Mouse (Mus musculus) gastrocnemius, adult 2 months (tissue): ENCODE data around the gene Rasef. TPM values are rescaled to one million over a fixed set of nuclear protein-coding genes. Genes with fewer than 3 reads are reported as not detected.
"Not testable (repeated sequence)": the region's sequence is repeated elsewhere in the genome, so short reads cannot be mapped to it uniquely, and the experiment has no call there.

Source experiments
- DNase-seq: peaks from one replicate; pipeline ENCODE4 v3.0.0; 2022
- H3K27ac ChIP-seq: fragments of 200-600 bp; 2 replicates; pipeline ENCODE4 v1.8.1; 2022; ENCODE audit warnings: mild to moderate bottlenecking
- H3K4me3 ChIP-seq: fragments of 200-600 bp; 2 replicates; pipeline ENCODE4 v1.8.1; 2022; ENCODE audit warnings: mild to moderate bottlenecking, moderate library complexity
- CTCF ChIP-seq: fragments of 200-600 bp; IDR thresholded peaks from 2 replicates; pipeline ENCODE4 v1.8.1; 2022; ENCODE audit warnings: antibody characterized with exemption, mild to moderate bottlenecking, moderate library complexity
- intact Hi-C: fragments of 180-260 bp; cut with DNase I; formaldehyde crosslinking; loops from one replicate; pipeline ENCODE4 v1.15.1; 2025
- total RNA-seq, 2 experiments: library from RNA; stranded (reverse); gene quantifications; 2 replicates each; pipeline ENCODE4 v1.2.3; 2021

Gene Rasef
- total RNA-seq, 2 experiments from 2014 or later, result not detected

- no peak for DNase-seq
- Histone ChIP-seq H3K4me3 (no peak overlapping the region), H3K27ac (no peak overlapping the region)
- intact Hi-C loops, result no loop called here
- no peak for TF ChIP-seq CTCF
These were observed 42.6 kb downstream of the Rasef start for GRCm38 (mm10) chr4:73748219-73748618.

DNA sequence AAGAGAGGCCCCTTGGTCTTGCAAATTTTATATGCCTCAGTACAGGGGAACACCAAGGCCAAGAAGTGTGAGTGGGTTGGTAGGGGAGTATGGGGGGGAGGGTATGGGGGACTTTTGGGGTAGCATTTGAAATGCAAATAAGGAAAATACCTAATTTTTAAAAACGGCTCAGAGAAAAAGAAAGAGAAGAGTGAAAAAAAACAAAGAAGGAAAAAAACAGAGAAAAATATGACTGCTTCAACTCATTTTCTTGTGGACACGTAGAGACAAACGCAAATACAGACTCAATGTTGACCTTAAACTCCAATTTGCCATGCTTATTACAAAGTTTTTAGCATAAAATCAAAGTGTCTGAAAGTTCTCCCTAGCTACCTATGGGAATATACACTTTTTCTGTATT lies 51.4 kb downstream of the Rasef start:
- intact Hi-C loops, result no loop called here
- DNase-seq, result no peak
- Histone ChIP-seq H3K4me3 (no peak overlapping the region), H3K27ac (no peak overlapping the region)
- no peak for TF ChIP-seq CTCF

- DNase-seq, result no peak
- H3K27ac ChIP-seq, result no peak overlapping the region
- TF ChIP-seq CTCF, result no peak
- intact Hi-C loops, result no loop called here
- H3K4me3 ChIP-seq, result no peak overlapping the region
These were observed 71.0 kb downstream of the Rasef start for GRCm38 (mm10) chr4:73719819-73720218.

GRCm38 (mm10) chr4:73718761-73719160 lies 72.0 kb downstream of the Rasef start:
- no peak for TF ChIP-seq CTCF
- no peak overlapping the region for H3K4me3 ChIP-seq
- DNase-seq, result no peak
- intact Hi-C loops, result no loop called here
- no peak overlapping the region for H3K27ac ChIP-seq

DNA sequence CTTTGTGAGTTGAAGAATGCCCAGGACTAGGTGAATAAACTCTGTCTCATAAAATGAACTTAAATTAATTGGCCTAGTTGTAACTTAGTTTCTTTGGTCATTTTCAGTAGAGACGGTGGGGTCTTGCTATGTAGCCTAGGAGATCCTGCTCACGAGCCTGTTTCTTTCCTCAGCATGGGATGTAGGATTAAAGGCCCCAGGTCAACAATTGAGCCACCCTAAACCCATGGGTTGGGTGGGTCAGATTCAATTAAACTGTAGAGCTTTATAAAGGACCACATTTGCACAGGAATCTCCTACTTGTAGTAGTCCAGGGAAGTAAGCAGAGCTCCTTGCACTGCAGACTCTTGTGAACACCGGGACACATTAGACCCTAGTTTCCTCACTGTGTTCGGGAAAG lies 107.6 kb downstream of the Rasef start, which contains the start of gene Gm428:
Gene Gm428 (plus strand): TSS at position 301 of the 400 bp plus-strand sequence.
- H3K4me3 ChIP-seq, H3K27ac ChIP-seq, DNase-seq, intact Hi-C loops: not testable (repeated sequence)

DNA sequence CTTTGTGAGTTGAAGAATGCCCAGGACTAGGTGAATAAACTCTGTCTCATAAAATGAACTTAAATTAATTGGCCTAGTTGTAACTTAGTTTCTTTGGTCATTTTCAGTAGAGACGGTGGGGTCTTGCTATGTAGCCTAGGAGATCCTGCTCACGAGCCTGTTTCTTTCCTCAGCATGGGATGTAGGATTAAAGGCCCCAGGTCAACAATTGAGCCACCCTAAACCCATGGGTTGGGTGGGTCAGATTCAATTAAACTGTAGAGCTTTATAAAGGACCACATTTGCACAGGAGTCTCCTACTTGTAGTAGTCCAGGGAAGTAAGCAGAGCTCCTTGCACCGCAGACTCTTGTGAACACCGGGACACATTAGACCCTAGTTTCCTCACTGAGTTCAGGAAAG lies 122.7 kb downstream of the Rasef start, which contains the start of gene Gm11239:
Gene Gm11239 (plus strand): TSS at position 301 of the 400 bp plus-strand sequence.
- H3K4me3 ChIP-seq, intact Hi-C loops, DNase-seq, H3K27ac ChIP-seq: not testable (repeated sequence)

Other genes with a start within 250 kb of the Rasef start
- not detected for gene Gm11238, start 183.1 kb downstream of the Rasef start, total RNA-seq
- not detected for gene Gm11237, start 168.0 kb downstream of the Rasef start, total RNA-seq
- not detected for gene Gm11236, start 152.9 kb downstream of the Rasef start, total RNA-seq
- not detected for gene Gm11239, start 122.6 kb downstream of the Rasef start, total RNA-seq
- gene Gm428, start 107.5 kb downstream of the Rasef start, total RNA-seq, result not detected
- gene Gm11758, start 85.3 kb upstream of the Rasef start, total RNA-seq, result not detected
- gene Gm11757, start 100.1 kb upstream of the Rasef start, total RNA-seq, result under 1 TPM in 1 of 2 experiments, not detected in 1; 0.20 TPM
- under 1 TPM in 1 of 2 experiments, not detected in 1; 0.20 TPM for gene Gm13871, start 115.0 kb upstream of the Rasef start, total RNA-seq
- gene Gm11756, start 129.8 kb upstream of the Rasef start, total RNA-seq, result 1 to 10 TPM in 1 of 2 experiments, not detected in 1; 1.3 TPM
- gene 2310002L09Rik, start 159.9 kb upstream of the Rasef start, total RNA-seq, result 100 to 1,000 TPM; 117 to 174 TPM
- gene Frmd3, start 222.4 kb upstream of the Rasef start, total RNA-seq, result under 1 TPM; 0.11 to 0.18 TPM